Mouse (Mus musculus): ENCODE measurements around the gene Nanos3. TPM values are rescaled to one million over a fixed set of nuclear protein-coding genes. Genes with fewer than 3 reads are reported as not detected.
A peak's percentile ranks its signal among the peaks of the same experiment; 100 is the strongest.

The Nanos3 gene
- polyA plus RNA-seq, 1 experiment from 2014 or later = 1.8 TPM

- H3K4me3 ChIP-seq (ENCODE audit: low read depth, low read length) = peak overlapping the region; percentile 44; the same call in 1 of the 2 replicates
- H3K4me1 ChIP-seq (replicated peaks; ENCODE audit: control insufficient read depth, insufficient read depth, low read length) = peaks cover 56% of the 10 kb centered on the region
- DNase-seq (ENCODE audit: low spot score) = no peak
- H3K27me3 ChIP-seq (replicated peaks; ENCODE audit: control insufficient read depth, insufficient read depth, low read length) = no peaks in the 10 kb centered on the region
- no peaks in the 10 kb centered on the region for H3K9me3 ChIP-seq (ENCODE audit: control insufficient read depth, low read length)
- WGBS = 32% methylated on average over 4 of the region's 4 CpGs
- peak overlapping the region; percentile 90 for H3K4me2 ChIP-seq
- H3K36me3 ChIP-seq (ENCODE audit: control insufficient read depth, insufficient read depth, low read length) = no peaks in the 10 kb centered on the region
- peak overlapping the region; percentile 87 for H3K27ac ChIP-seq (ENCODE audit: low read depth, low read length)
- H3K9ac ChIP-seq (ENCODE audit: low read depth, low read length) = peak overlapping the region; percentile 50
- ATAC-seq (replicated peaks; ENCODE audit: low FRiP score) = no peak
These were observed 13.9 kb upstream of the Nanos3 start for GRCm38 (mm10) chr8:84198871-84199270.

GRCm38 (mm10) chr8:84197922-84198774 is 13.1 kb upstream of the Nanos3 start:
- Histone ChIP-seq H3K9me3 (ENCODE audit: control insufficient read depth, low read length) (no peaks in the 10 kb centered on the region), H3K4me1 (replicated peaks; ENCODE audit: control insufficient read depth, insufficient read depth, low read length) (peaks cover 51% of the 10 kb centered on the region), H3K36me3 (ENCODE audit: control insufficient read depth, insufficient read depth, low read length) (no peaks in the 10 kb centered on the region), H3K27me3 (replicated peaks; ENCODE audit: control insufficient read depth, insufficient read depth, low read length) (no peaks in the 10 kb centered on the region), H3K4me3 (ENCODE audit: low read depth, low read length) (peak overlapping the region; percentile 44), H3K4me2 (peak overlapping the region; percentile 90), H3K9ac (ENCODE audit: low read depth, low read length) (peak overlapping the region; percentile 50), H3K27ac (ENCODE audit: low read depth, low read length) (peak overlapping the region; percentile 87)
- under 1% methylated on average over 30 of the region's 30 CpGs for WGBS
- DNase-seq (ENCODE audit: low spot score) (peak; percentile 95), ATAC-seq (replicated peaks; ENCODE audit: low FRiP score) (peak; percentile 79)

- WGBS = 4% methylated on average over 43 of the region's 43 CpGs
- peak; percentile 25 for ATAC-seq (replicated peaks; ENCODE audit: low FRiP score)
These were observed 12.3 kb upstream of the Nanos3 start for GRCm38 (mm10) chr8:84197141-84197921.

GRCm38 (mm10) chr8:84194224-84194743 is 9.3 kb upstream of the Nanos3 start:
- 72% methylated on average over 3 of the region's 3 CpGs for WGBS
- Histone ChIP-seq H3K4me2 (no peak overlapping the region), H3K27me3 (replicated peaks; ENCODE audit: control insufficient read depth, insufficient read depth, low read length) (no peaks in the 10 kb centered on the region), H3K9me3 (ENCODE audit: control insufficient read depth, low read length) (no peaks in the 10 kb centered on the region), H3K36me3 (ENCODE audit: control insufficient read depth, insufficient read depth, low read length) (no peaks in the 10 kb centered on the region), H3K4me1 (replicated peaks; ENCODE audit: control insufficient read depth, insufficient read depth, low read length) (peaks cover 28% of the 10 kb centered on the region), H3K4me3 (ENCODE audit: low read depth, low read length) (no peak overlapping the region), H3K27ac (ENCODE audit: low read depth, low read length) (no peak overlapping the region; the same call in 1 of the 2 replicates), H3K9ac (ENCODE audit: low read depth, low read length) (no peak overlapping the region)
- no peak for DNase-seq (ENCODE audit: low spot score)
- ATAC-seq (replicated peaks; ENCODE audit: low FRiP score) = no peak

More at GRCm38 (mm10) chr8:84197141-84197921, 12.3 kb upstream of the Nanos3 start:
- Histone ChIP-seq H3K9ac (ENCODE audit: low read depth, low read length) (peak overlapping the region; percentile 50), H3K27me3 (replicated peaks; ENCODE audit: control insufficient read depth, insufficient read depth, low read length) (no peaks in the 10 kb centered on the region), H3K4me1 (replicated peaks; ENCODE audit: control insufficient read depth, insufficient read depth, low read length) (peaks cover 48% of the 10 kb centered on the region), H3K4me3 (ENCODE audit: low read depth, low read length) (peak overlapping the region; percentile 44), H3K4me2 (peak overlapping the region; percentile 90), H3K9me3 (ENCODE audit: control insufficient read depth, low read length) (no peaks in the 10 kb centered on the region), H3K36me3 (ENCODE audit: control insufficient read depth, insufficient read depth, low read length) (no peaks in the 10 kb centered on the region), H3K27ac (ENCODE audit: low read depth, low read length) (peak overlapping the region; percentile 87)
- DNase-seq (ENCODE audit: low spot score) = peak; percentile 88

- H3K4me3 ChIP-seq (ENCODE audit: low read depth, low read length) = no peak overlapping the region
- H3K9ac ChIP-seq (ENCODE audit: low read depth, low read length) = no peak overlapping the region
- no peak overlapping the region for H3K27ac ChIP-seq (ENCODE audit: low read depth, low read length)
- H3K27me3 ChIP-seq (replicated peaks; ENCODE audit: control insufficient read depth, insufficient read depth, low read length) = no peaks in the 10 kb centered on the region
- 70% methylated on average over 5 of the region's 5 CpGs for WGBS
- no peak overlapping the region for H3K4me2 ChIP-seq
- H3K4me1 ChIP-seq (replicated peaks; ENCODE audit: control insufficient read depth, insufficient read depth, low read length) = peaks cover 21% of the 10 kb centered on the region
- DNase-seq (ENCODE audit: low spot score) = no peak
- H3K36me3 ChIP-seq (ENCODE audit: control insufficient read depth, insufficient read depth, low read length) = no peaks in the 10 kb centered on the region
- ATAC-seq (replicated peaks; ENCODE audit: low FRiP score) = no peak
- H3K9me3 ChIP-seq (ENCODE audit: control insufficient read depth, low read length) = no peaks in the 10 kb centered on the region
These were observed 8.5 kb upstream of the Nanos3 start for GRCm38 (mm10) chr8:84193566-84193965.

DNA sequence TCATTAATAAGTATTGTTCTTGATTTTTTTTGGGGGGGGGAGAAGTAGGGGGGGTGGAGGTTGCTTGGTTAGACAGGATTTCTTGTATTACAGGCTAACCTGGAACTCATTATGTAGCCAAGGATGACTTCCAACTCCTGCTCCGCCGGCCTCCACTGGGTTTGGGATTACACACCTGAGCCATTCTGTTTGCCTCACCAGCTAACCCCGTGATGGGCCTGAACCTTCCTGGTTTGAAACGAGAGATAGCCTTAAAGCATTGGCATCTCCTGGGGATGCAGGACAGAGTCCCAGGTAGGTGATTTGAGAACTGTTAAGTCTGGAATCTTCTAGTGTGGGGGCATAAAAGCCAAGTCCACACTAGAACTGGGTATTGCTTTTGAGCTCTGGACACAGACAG is 8.1 kb upstream of the Nanos3 start:
- Histone ChIP-seq H3K27ac (ENCODE audit: low read depth, low read length) (no peak overlapping the region), H3K4me1 (replicated peaks; ENCODE audit: control insufficient read depth, insufficient read depth, low read length) (peaks cover 17% of the 10 kb centered on the region), H3K9ac (ENCODE audit: low read depth, low read length) (no peak overlapping the region), H3K36me3 (ENCODE audit: control insufficient read depth, insufficient read depth, low read length) (no peaks in the 10 kb centered on the region), H3K4me2 (peak overlapping the region; percentile 63), H3K4me3 (ENCODE audit: low read depth, low read length) (no peak overlapping the region), H3K27me3 (replicated peaks; ENCODE audit: control insufficient read depth, insufficient read depth, low read length) (no peaks in the 10 kb centered on the region), H3K9me3 (ENCODE audit: control insufficient read depth, low read length) (no peaks in the 10 kb centered on the region)
- ATAC-seq (replicated peaks; ENCODE audit: low FRiP score) (no peak), DNase-seq (ENCODE audit: low spot score) (no peak)
- 67% methylated on average over 4 of the region's 4 CpGs for WGBS

DNA sequence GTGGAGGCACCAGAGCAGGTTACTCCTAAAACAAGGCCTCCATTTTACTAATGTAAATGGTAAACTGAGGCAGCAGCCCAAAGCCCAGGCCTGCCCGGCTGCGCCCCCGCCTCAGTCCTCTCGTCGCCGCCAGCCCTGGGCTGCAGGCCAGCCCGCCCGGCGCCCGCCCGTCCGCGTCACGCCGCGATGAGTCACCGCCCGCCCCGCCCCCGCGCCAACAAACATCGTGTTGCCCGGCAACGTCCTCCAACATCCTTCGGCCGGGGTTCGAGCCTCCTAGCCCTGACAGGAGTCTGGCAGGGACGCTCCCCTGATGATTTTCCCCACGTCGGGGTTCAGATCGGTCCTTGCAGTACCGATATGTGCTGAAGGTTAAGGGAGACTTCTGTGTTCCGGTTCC is 7.5 kb upstream of the Nanos3 start:
- 4% methylated on average over 33 of the region's 33 CpGs for WGBS

GRCm38 (mm10) chr8:84192023-84192422 is 7.0 kb upstream of the Nanos3 start:
- Histone ChIP-seq H3K36me3 (ENCODE audit: control insufficient read depth, insufficient read depth, low read length) (no peaks in the 10 kb centered on the region), H3K4me1 (replicated peaks; ENCODE audit: control insufficient read depth, insufficient read depth, low read length) (peaks cover 14% of the 10 kb centered on the region), H3K4me2 (peak overlapping the region; percentile 63), H3K27ac (ENCODE audit: low read depth, low read length) (peak overlapping the region; percentile 85), H3K9me3 (ENCODE audit: control insufficient read depth, low read length) (no peaks in the 10 kb centered on the region), H3K27me3 (replicated peaks; ENCODE audit: control insufficient read depth, insufficient read depth, low read length) (no peaks in the 10 kb centered on the region), H3K4me3 (ENCODE audit: low read depth, low read length) (peak overlapping the region; percentile 40), H3K9ac (ENCODE audit: low read depth, low read length) (peak overlapping the region; percentile 70)
- WGBS = 33% methylated on average over 13 of the region's 13 CpGs
- DNase-seq (ENCODE audit: low spot score) = peak; percentile 64
- peak; percentile 71 for ATAC-seq (replicated peaks; ENCODE audit: low FRiP score)

More for the DNA sequence above, 7.5 kb upstream of the Nanos3 start:
- H3K27ac ChIP-seq (ENCODE audit: low read depth, low read length) = peak overlapping the region; percentile 85
- H3K4me2 ChIP-seq = peak overlapping the region; percentile 63
- peaks cover 13% of the 10 kb centered on the region for H3K4me1 ChIP-seq (replicated peaks; ENCODE audit: control insufficient read depth, insufficient read depth, low read length)
- no peaks in the 10 kb centered on the region for H3K27me3 ChIP-seq (replicated peaks; ENCODE audit: control insufficient read depth, insufficient read depth, low read length)
- DNase-seq (ENCODE audit: low spot score) = peak; percentile 83
- ATAC-seq (replicated peaks; ENCODE audit: low FRiP score) = peak; percentile 71
- H3K9me3 ChIP-seq (ENCODE audit: control insufficient read depth, low read length) = no peaks in the 10 kb centered on the region
- no peaks in the 10 kb centered on the region for H3K36me3 ChIP-seq (ENCODE audit: control insufficient read depth, insufficient read depth, low read length)
- peak overlapping the region; percentile 70 for H3K9ac ChIP-seq (ENCODE audit: low read depth, low read length)
- peak overlapping the region; percentile 40 for H3K4me3 ChIP-seq (ENCODE audit: low read depth, low read length)

Measured in liver, embryonic 11.5 days (tissue).